Mouse (Mus musculus): ENCODE data around the gene Klhdc4.

Klhdc4 gene

GRCm38 (mm10) chr8:121809524-121810155 lies 19.7 kb downstream of the Klhdc4 start:
- DNase-seq (ENCODE audit: low read depth, low spot score) = no peak

GRCm38 (mm10) chr8:121808032-121808431 lies 21.3 kb downstream of the Klhdc4 start:
- no peak for DNase-seq (ENCODE audit: low read depth, low spot score)

- DNase-seq (ENCODE audit: low read depth, low spot score) = no peak
Observed at GRCm38 (mm10) chr8:121806126-121806525, 23.2 kb downstream of the Klhdc4 start.

- DNase-seq (ENCODE audit: low read depth, low spot score) = no peak
Observed at GRCm38 (mm10) chr8:121804829-121805228, 24.5 kb downstream of the Klhdc4 start.

- no peak for DNase-seq (ENCODE audit: low read depth, low spot score)
Observed at GRCm38 (mm10) chr8:121798401-121798800, 31.0 kb downstream of the Klhdc4 start.

- no peak for DNase-seq (ENCODE audit: low read depth, low spot score)
Observed at GRCm38 (mm10) chr8:121796406-121796805, 33.0 kb downstream of the Klhdc4 start.

- no peak for DNase-seq (ENCODE audit: low read depth, low spot score)
Observed at GRCm38 (mm10) chr8:121795461-121795860, 33.9 kb downstream of the Klhdc4 start.

GRCm38 (mm10) chr8:121794151-121794550 lies 35.2 kb downstream of the Klhdc4 start:
- no peak for DNase-seq (ENCODE audit: low read depth, low spot score)

GRCm38 (mm10) chr8:121792627-121793026 lies 36.7 kb downstream of the Klhdc4 start:
- DNase-seq (ENCODE audit: low read depth, low spot score) = no peak

GRCm38 (mm10) chr8:121792159-121792558 lies 37.2 kb downstream of the Klhdc4 start:
- DNase-seq (ENCODE audit: low read depth, low spot score) = no peak

- DNase-seq (ENCODE audit: low read depth, low spot score) = no peak
Observed at GRCm38 (mm10) chr8:121788786-121789185, 40.6 kb downstream of the Klhdc4 start.

- DNase-seq (ENCODE audit: low read depth, low spot score) = no peak
Observed at GRCm38 (mm10) chr8:121786542-121786941, 42.8 kb downstream of the Klhdc4 start.

GRCm38 (mm10) chr8:121782493-121782892 lies 46.9 kb downstream of the Klhdc4 start:
- no peak for DNase-seq (ENCODE audit: low read depth, low spot score)

GRCm38 (mm10) chr8:121773876-121774275 lies 55.5 kb downstream of the Klhdc4 start:
- no peak for DNase-seq (ENCODE audit: low read depth, low spot score)

- DNase-seq (ENCODE audit: low read depth, low spot score) = peak; percentile 39
Observed at GRCm38 (mm10) chr8:121770845-121771752, 58.3 kb downstream of the Klhdc4 start.

GRCm38 (mm10) chr8:121769621-121770020 lies 59.7 kb downstream of the Klhdc4 start:
- no peak for DNase-seq (ENCODE audit: low read depth, low spot score)

GRCm38 (mm10) chr8:121769095-121769494 lies 60.3 kb downstream of the Klhdc4 start:
- DNase-seq (ENCODE audit: low read depth, low spot score) = no peak

- no peak for DNase-seq (ENCODE audit: low read depth, low spot score)
Observed at GRCm38 (mm10) chr8:121765594-121766138, 63.7 kb downstream of the Klhdc4 start.

- no peak for DNase-seq (ENCODE audit: low read depth, low spot score)
Observed at GRCm38 (mm10) chr8:121763700-121764013, 65.7 kb downstream of the Klhdc4 start.

GRCm38 (mm10) chr8:121762999-121763699 lies 66.2 kb downstream of the Klhdc4 start:
- no peak for DNase-seq (ENCODE audit: low read depth, low spot score)

GRCm38 (mm10) chr8:121761480-121761879 lies 67.9 kb downstream of the Klhdc4 start:
- DNase-seq (ENCODE audit: low read depth, low spot score) = no peak

- no peak for DNase-seq (ENCODE audit: low read depth, low spot score)
Observed at GRCm38 (mm10) chr8:121760484-121760883, 68.9 kb downstream of the Klhdc4 start.
